Mouse (Mus musculus) inflammation-experienced regulatory T-cells, adult 6 months (primary cell): ENCODE data around the gene Amhr2. TPM values are rescaled to one million over a fixed set of nuclear protein-coding genes. Genes with fewer than 3 reads are reported as not detected.

Experiments
- ATAC-seq: one replicate; pipeline ENCODE4 v1.8.0; 2017
- polyA plus RNA-seq, 3 experiments: library from polyadenylated mRNA; unstranded; fragments of 100-300 nt; shearing (Covaris generic); gene quantifications; one replicate each; pipeline ENCODE4 v1.2.1; 2017

The Amhr2 gene
- polyA plus RNA-seq, 3 experiments from 2014 or later: not detected

DNA sequence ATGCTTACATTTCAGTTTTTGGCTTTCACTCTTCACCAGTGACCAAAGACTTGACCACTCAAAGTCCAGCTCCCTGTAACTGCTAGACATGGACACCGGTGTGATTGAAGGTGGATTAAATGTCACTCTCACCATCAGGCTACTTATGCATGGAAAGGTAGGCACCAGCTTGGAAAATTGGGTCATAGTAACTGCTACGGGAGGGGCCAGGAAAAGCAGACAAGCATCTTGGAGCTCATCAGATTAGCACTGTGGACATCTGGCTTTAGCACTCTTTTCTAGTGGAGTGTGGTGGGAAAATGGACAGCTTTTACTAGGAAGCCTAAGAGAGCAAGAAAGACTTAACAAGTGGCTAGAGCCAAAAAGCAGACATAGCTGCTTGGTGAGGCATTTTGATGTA, 28.1 kb downstream of the Amhr2 start:
- ATAC-seq: no peak

DNA sequence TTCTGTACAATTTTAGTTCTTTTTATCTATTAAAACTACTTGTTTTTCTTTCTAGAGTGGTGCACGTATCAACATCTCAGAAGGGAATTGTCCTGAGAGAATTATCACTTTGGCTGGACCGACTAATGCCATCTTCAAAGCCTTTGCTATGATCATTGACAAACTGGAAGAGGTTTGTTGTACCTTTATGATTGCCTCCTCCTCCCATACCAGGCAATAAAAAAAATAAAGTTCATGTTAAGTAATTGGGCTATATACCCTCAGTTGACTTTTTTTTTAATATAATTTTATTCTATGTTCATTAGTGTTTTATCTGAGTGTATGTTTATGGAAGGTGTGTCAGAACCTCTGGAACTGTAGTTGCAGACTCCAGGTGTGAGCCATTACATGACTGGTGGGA, 29.4 kb downstream of the Amhr2 start:
- ATAC-seq: no peak

DNA sequence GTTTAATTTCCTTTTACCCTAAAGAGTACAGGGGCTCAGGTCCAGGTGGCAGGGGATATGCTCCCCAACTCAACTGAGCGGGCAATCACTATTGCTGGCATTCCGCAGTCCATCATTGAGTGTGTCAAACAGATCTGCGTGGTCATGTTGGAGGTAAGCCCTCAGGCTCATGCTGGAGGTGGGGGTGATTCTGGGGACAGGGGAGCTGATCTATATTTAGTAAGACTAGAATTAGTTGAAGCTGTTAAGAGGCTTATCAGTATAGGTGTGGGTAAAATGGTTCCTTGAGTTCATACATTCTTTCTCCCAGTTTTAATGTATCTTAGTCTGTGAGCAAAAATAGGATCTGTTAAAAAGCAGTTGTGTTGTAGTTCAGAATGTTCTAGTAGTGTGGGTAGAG, 38.0 kb downstream of the Amhr2 start:
- no peak for ATAC-seq

DNA sequence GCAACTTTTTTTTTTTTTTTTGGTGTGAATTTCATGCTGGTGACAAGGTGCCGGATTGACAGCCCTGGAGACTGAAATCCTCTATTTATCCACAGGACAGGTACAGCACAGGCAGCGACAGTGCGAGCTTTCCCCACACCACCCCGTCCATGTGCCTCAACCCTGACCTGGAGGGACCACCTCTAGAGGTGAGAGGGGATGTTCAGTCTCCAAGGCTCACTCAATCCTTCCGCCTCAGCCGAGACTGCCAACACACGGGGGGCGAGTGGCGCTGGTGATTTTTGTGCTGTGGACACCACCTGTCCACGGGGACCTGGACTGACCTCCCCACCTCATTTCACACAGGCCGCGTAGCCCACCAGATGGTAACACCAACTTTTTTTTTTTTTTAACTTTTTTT, 40.7 kb downstream of the Amhr2 start:
- no peak for ATAC-seq

DNA sequence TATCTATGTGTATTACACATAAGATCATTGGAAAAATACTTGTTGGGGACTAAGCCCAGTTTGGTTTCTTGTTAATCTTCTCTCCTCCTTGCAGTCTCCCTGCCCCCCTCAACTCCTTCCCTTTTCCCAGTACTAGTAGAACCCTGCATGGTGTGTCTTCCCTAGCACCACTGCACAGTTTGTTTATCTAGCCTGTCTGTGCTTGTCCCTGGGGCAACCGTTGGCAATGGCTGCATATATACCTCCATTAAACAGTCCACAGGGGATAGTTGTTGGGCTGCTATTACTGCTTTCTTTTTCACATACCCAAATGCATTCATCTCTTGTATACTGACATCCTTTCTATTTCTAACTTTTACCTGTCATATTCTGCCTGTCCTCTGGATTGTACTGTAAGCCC, 42.5 kb downstream of the Amhr2 start:
- no peak for ATAC-seq

DNA sequence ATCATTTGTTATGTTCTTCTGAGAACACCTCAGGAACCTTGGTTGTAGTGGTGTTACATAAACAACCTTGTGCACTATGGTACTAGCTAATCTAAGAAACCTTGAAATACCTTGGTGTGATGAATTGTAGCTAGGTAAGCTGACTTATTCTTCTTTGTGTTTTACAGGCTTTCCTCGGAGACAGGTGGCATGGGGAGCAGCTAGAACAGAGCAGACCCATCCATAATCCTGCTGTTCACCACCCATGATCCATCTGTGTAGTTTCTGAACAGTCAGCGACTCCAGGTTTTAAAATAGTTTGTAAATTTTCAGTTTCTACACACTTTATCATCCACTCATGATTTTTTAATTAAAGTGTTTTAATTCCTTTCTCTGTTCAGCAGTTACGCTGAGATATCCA, 53.2 kb downstream of the Amhr2 start:
- ATAC-seq: no peak

DNA sequence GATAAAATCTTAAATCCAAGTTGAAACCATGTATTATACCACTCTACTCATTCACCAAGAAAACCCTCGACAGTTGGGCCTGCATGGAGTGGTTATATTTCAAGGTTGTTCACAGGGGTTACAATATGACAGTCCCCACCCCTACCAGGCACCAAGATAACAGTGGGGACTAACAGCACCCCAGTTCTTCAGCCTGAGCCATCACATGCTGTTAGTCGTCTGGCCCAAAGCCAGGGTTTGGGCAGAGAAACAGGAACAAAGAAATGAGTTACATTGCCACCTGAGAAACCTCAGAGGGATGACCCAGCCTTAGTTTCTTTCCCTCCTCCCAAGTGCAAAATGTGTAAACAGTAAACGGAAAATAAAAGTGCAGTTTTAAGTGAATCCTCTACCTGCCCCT, 54.2 kb downstream of the Amhr2 start:
- no peak for ATAC-seq

DNA sequence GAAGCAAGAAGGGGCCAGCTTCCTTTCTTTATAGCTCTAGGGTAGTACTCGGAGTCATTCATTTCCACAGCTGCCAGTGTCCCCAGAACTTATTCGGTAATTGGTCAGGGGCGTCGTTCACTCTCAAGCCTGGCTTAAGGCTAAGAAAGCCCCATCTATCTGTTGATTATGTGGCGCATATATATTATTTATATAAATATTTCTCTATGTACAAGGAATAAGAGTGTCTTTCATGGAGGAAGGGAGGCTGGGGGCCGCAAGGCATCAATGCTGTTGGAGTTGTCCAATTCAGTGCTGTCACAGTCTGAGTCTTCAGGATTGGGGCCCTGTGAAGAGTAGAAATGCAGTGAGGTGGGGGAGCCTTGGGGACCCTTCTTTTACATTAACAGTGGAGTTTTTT, 54.7 kb downstream of the Amhr2 start:
- ATAC-seq: no peak

DNA sequence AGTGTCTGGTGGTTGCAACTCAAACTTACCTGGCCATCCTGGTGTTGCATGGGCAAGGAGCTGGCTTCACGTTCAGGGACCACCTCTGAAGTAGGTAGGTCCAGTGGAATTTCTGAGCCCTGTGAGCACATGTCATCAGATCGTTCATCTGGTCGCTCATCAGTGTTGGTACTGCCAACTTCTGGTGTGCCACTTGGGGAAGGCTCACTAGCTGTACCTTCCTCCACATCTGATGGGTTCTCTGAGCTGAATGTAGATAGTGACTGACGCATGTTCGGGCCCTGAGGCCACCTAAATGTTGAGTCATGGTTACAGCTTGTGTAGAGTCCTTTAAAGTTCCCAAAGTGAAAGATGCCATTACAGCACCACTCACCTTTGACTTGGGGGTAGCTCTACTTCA, 55.3 kb downstream of the Amhr2 start:
- ATAC-seq: no peak

DNA sequence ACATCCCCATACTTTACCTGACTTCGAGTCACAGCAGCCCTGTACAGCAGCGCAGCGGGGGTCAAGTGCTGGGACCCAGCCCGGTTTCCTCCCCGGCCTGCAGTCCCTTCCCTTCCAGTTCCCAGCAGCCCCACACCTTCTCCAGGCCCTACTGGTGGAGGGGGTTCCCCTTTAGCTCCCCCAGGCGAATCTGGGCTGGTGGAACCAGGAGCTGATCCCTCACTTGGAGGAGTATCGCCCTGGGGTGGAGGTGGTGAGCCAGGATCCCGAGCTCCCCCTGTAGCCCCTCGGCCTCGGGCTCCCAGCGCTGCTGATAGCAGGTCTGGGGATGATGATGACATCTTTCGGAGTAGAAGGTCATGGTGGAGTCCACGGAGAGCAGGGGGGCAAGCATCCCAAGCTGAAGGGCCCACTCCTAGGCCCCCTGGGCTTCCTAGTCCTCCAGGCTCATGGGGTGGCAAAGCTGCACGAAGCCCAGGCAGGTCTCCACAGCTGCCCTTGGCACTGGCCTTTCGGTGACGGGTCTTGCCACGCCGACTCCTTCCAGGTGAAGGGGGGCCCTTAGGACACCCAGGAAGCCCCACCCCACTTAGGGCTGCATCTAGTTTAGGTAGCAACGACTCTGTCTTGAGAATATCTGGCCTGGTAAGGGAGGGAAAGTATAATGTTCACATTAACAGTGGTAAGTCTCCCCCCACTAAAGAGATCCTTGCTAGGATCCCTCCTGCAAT, 56.1 kb downstream of the Amhr2 start:
- no peak for ATAC-seq

DNA sequence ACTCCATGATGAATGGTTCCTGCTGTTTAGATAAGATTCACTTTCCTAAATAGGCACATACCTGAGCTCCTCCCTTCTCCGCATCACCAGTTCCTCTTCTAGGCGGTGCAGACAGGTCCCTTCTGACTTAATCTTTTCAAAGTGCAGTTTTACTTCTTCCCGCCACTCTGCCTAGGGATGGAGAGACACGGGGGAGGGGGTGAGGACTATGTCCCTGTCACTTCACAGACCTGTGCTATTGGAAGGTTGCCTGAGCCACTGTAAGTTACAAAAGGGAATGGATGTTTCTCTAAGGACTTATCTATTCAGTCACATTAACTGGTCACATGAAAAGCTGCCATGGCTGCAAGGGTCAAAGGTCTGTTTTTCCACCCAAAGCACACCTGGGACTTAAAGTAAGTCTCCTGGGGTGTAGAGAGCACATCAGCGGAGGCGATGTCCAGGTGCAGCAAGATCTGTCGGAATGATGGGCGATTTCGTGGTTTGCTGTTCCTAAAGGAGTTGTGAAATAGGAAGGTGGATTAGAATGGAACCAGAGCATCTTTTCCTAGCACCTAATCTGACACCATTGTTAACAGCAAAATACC, 57.2 kb downstream of the Amhr2 start:
- ATAC-seq: no peak

DNA sequence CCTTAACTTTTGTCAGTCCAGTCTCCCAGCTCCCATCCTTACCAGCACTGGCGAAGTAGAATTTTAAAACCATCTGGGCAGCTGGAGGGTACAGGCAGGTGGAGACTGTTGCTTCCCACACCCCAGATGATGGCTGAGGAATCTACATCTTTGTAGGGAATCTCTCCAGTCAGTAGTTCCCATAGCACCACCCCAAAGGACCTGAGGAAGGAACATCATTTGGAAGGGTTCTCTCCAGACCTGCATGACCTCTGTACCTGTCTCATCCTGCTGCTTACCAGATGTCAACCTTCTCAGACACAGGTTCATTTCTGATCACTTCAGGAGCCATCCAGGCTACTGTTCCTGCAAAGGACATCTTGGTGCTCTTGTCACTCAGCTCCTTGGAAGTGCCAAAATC, 58.3 kb downstream of the Amhr2 start, which contains the start of gene Gm10337:
Gene Gm10337 (plus strand): TSS at position 276 of the 400 bp plus-strand sequence.
- ATAC-seq: no peak

Other genes with a start within 250 kb of the Amhr2 start
- 10 to 100 TPM; 20.3 to 33.3 (median 25.5) TPM for gene Zfp740, start 242.1 kb upstream of the Amhr2 start, polyA plus RNA-seq
- 10 to 100 TPM in 2 of 3 experiments, 1 to 10 TPM in 1; 5.0 to 14.6 (median 14.0) TPM for gene Csad, start 240.6 kb upstream of the Amhr2 start, polyA plus RNA-seq
- 100 to 1,000 TPM; 364 to 513 (median 397) TPM for gene Itgb7, start 213.4 kb upstream of the Amhr2 start, polyA plus RNA-seq
- gene Rarg, start 187.8 kb upstream of the Amhr2 start, polyA plus RNA-seq: 10 to 100 TPM; 15.5 to 18.4 (median 18.3) TPM
- not detected for gene Gm9918, start 174.8 kb upstream of the Amhr2 start, polyA plus RNA-seq
- gene Mfsd5, start 165.9 kb upstream of the Amhr2 start, polyA plus RNA-seq: 10 to 100 TPM; 30.8 to 33.1 (median 31.8) TPM
- gene Espl1, start 149.1 kb upstream of the Amhr2 start, polyA plus RNA-seq: 10 to 100 TPM in 1 of 3 experiments, 1 to 10 TPM in 2; 1.9 to 17.9 (median 3.2) TPM
- 1,000 to 10,000 TPM in 2 of 3 experiments, 100 to 1,000 TPM in 1; 936 to 1,841 (median 1,443) TPM for gene Pfdn5, start 119.3 kb upstream of the Amhr2 start, polyA plus RNA-seq
- gene Myg1, start 113.7 kb upstream of the Amhr2 start, polyA plus RNA-seq: 100 to 1,000 TPM; 102 to 153 (median 123) TPM
- 10 to 100 TPM; 39.8 to 53.2 (median 43.1) TPM for gene Aaas, start 94.6 kb upstream of the Amhr2 start, polyA plus RNA-seq
- not detected for gene Sp7, start 78.2 kb upstream of the Amhr2 start, polyA plus RNA-seq
- 10 to 100 TPM; 19.1 to 23.3 (median 22.6) TPM for gene Sp1, start 39.2 kb upstream of the Amhr2 start, polyA plus RNA-seq
- gene Prr13, start 13.7 kb downstream of the Amhr2 start, polyA plus RNA-seq: 1,000 to 10,000 TPM; 1,063 to 1,565 (median 1,138) TPM
- 100 to 1,000 TPM; 156 to 225 (median 201) TPM for gene Pcbp2, start 25.2 kb downstream of the Amhr2 start, polyA plus RNA-seq
- not detected for gene Gm10337, start 58.4 kb downstream of the Amhr2 start, polyA plus RNA-seq
- gene Map3k12, start 71.7 kb downstream of the Amhr2 start, polyA plus RNA-seq: 1 to 10 TPM; 6.6 to 10.0 (median 7.5) TPM
- gene Tarbp2, start 72.8 kb downstream of the Amhr2 start, polyA plus RNA-seq: 10 to 100 TPM; 22.8 to 34.5 (median 27.5) TPM
- 1 to 10 TPM; 1.1 to 6.1 (median 3.2) TPM for gene Npff, start 79.6 kb downstream of the Amhr2 start, polyA plus RNA-seq
- gene Gm28047, start 179.7 kb downstream of the Amhr2 start, polyA plus RNA-seq: under 1 TPM in 1 of 3 experiments, not detected in 2; 0.85 TPM
- 10 to 100 TPM; 20.8 to 59.2 (median 45.1) TPM for gene Atf7, start 180.1 kb downstream of the Amhr2 start, polyA plus RNA-seq
- gene Atp5g2, start 227.0 kb downstream of the Amhr2 start, polyA plus RNA-seq: 10 to 100 TPM; 32.4 to 64.3 (median 37.5) TPM